Mouse (Mus musculus) CD8-positive naive resting alpha-beta T cell, adult 2 months (primary cell): ENCODE results near the gene Clptm1l.

Experiments
- DNase-seq, 2 experiments: peaks; one replicate each; pipeline ENCODE4 v3.0.0; 2022; ENCODE audit warnings: low read depth in 2 of 2, low spot score in 2 of 2

Gene Clptm1l

GRCm38 (mm10) chr13:73603522-73604155 is at the start of gene Clptm1l:
Gene Clptm1l (plus strand): TSS chr13:73604006.
- DNase-seq, result peak; percentile 84 to 88

GRCm38 (mm10) chr13:73564201-73564600 is 39.6 kb upstream of the Clptm1l start:
- DNase-seq, result no peak

GRCm38 (mm10) chr13:73575051-73575450 is 28.8 kb upstream of the Clptm1l start:
- DNase-seq, result no peak

- DNase-seq, result no peak
These were observed 26.5 kb upstream of the Clptm1l start for GRCm38 (mm10) chr13:73577277-73577676.

- no peak for DNase-seq
These were observed 12.3 kb upstream of the Clptm1l start for GRCm38 (mm10) chr13:73591488-73591887.

GRCm38 (mm10) chr13:73592546-73592945 is 11.3 kb upstream of the Clptm1l start:
- no peak for DNase-seq

GRCm38 (mm10) chr13:73596276-73596675 is 7.5 kb upstream of the Clptm1l start:
- no peak for DNase-seq

- DNase-seq, result no peak
These were observed 3.6 kb upstream of the Clptm1l start for GRCm38 (mm10) chr13:73600217-73600616.

GRCm38 (mm10) chr13:73603046-73603445 is 760 bp upstream of the Clptm1l start:
- no peak for DNase-seq

GRCm38 (mm10) chr13:73604156-73604957 is 551 bp downstream of the Clptm1l start:
- DNase-seq, result no peak

- DNase-seq, result no peak
These were observed 14.6 kb downstream of the Clptm1l start for GRCm38 (mm10) chr13:73618406-73618805.

- no peak for DNase-seq
These were observed 16.8 kb downstream of the Clptm1l start for GRCm38 (mm10) chr13:73620637-73621036.

GRCm38 (mm10) chr13:73626410-73626744 is 22.6 kb downstream of the Clptm1l start:
- peak in 1 of 2 experiments; percentile 44 for DNase-seq

- DNase-seq, result peak in 1 of 2 experiments; percentile 61
These were observed 23.1 kb downstream of the Clptm1l start, which contains the start of gene Tert for GRCm38 (mm10) chr13:73626745-73627549. Gene Tert (plus strand): TSS chr13:73626911.

- DNase-seq, result no peak
These were observed 24.8 kb downstream of the Clptm1l start for GRCm38 (mm10) chr13:73628586-73629113.

GRCm38 (mm10) chr13:73631837-73632236 is 28.0 kb downstream of the Clptm1l start:
- no peak for DNase-seq

- no peak for DNase-seq
These were observed 34.0 kb downstream of the Clptm1l start for GRCm38 (mm10) chr13:73637826-73638225.

- DNase-seq, result no peak
These were observed 37.5 kb downstream of the Clptm1l start for GRCm38 (mm10) chr13:73641296-73641695.

GRCm38 (mm10) chr13:73646397-73647087 is 42.7 kb downstream of the Clptm1l start:
- peak; percentile 79 to 80 for DNase-seq

GRCm38 (mm10) chr13:73653266-73653665 is 49.5 kb downstream of the Clptm1l start:
- DNase-seq, result no peak

GRCm38 (mm10) chr13:73654976-73655375 is 51.2 kb downstream of the Clptm1l start:
- DNase-seq, result no peak
